Mouse (Mus musculus): ENCODE results near the gene Il10rb.
"Not testable (repeated sequence)": the region's sequence is repeated elsewhere in the genome, so short reads cannot be mapped to it uniquely, and the experiment has no call there.

Il10rb gene

DNA sequence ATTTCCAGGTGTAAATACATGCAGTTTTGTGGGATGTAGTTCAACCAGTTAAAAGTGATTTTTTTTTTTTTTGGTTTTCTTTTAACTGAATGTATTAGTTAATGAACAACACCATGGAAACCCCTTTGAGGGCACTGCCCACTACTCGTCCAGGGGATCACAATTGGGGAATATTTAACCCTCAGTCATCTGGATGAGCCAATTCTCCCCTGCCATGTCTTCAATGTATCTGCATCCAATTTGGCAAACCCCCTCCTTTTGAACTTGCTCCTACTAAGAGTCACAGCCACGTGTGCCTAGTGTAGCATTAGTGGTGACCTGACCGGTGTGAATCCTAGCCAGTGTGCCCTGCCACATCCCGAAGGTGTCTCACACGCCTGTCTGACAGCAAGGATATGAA lies 12.6 kb downstream of the Il10rb start:
- no peak for DNase-seq

GRCm38 (mm10) chr16:91425816-91426215 lies 19.9 kb downstream of the Il10rb start:
- DNase-seq, result no peak

DNA sequence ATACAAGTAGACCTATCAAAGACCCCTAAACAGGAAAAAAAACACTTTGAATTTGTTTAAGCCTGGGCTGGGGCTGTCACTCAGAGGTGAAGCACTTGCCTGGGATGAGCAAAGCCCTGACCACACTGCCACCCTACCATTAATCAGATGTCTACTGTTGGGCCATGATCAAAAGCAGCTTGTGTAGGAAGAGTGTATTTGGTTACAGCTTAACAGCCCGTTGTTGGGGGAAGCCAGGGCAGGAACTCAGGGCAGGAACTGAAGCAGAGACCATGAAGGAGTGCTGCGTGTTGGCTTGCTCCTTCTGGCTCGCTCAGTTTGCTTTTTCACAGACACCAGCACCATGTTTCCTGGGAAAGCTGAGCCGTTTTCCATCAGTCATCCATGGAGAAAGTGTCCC lies 20.6 kb downstream of the Il10rb start:
- DNase-seq, result no peak

DNA sequence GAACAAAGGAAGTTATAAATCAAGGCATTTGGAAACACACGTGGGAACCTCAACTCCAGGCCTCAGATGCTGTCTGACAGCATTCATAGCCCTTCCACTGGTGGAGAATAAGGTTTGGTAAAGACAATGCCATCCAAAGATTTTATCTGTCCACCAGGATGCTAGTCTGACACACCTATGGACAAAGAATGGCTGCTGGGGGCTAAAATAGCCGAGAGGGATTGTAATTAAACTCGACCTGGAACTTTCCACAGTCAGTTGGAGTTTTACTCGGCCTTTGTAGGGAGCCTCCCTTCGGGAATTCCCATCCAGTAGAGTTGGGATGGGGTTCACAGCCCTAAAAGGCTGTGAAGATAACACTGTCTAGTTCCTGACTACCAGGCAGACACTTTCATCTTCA lies 21.5 kb downstream of the Il10rb start:
- DNase-seq, result no peak

DNA sequence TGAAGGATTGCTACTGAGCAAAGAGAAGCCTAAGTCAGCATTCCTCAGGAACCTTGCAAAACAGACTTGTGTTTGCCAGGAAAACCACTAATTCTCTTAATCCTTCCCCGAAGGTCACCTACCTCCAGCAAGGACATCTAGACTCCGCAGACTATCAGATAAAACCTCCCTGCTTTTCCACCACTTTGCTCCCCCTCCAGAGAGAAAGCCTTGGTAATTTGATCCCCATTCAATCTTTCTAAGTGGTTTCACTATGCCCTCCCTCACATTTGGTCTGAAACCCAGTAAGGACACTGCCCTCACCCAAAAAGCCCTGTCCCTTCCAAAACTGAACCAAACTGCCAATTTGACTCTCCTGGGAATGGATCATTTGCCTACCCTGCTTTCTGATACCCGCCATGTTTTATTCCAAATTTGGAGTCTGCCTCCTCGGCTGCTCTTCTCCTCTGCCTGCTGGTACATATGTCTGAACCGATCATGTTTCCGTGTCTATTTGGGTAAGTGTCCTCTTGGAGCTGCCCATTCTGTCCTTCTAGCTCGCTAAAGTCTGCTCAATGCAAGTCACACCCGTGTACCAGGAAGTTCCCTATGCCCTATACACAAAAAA lies 22.4 kb downstream of the Il10rb start:
- DNase-seq, result no peak

GRCm38 (mm10) chr16:91432720-91433328 lies 26.9 kb downstream of the Il10rb start:
- DNase-seq, result no peak

GRCm38 (mm10) chr16:91433329-91433933 lies 27.5 kb downstream of the Il10rb start:
- no peak for DNase-seq

- no peak for DNase-seq
These were observed 28.2 kb downstream of the Il10rb start for GRCm38 (mm10) chr16:91434119-91434518.

DNA sequence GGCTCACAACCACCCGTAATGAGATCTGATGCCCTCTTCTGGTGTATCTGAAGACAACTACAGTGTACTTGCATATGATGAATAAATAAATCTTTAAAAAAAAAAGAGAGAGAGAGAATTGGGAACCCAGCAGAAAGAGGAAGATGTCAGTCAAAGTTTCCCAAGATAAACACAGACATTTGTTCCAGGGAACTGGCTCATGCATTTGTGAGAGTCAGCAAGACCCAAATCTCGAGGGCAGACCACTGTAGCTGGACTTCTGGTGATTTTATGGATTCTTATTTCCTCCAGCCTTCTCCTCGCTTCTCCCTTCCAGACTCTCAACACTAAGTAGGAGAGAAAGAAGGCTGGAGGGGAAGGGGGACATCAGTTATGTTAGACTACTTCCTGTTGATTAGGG lies 32.1 kb downstream of the Il10rb start:
- no peak for DNase-seq

- not testable (repeated sequence) for DNase-seq
These were observed 32.6 kb downstream of the Il10rb start for GRCm38 (mm10) chr16:91438599-91438998.

- DNase-seq, result no peak
These were observed 35.4 kb downstream of the Il10rb start for GRCm38 (mm10) chr16:91441366-91441765.

DNA sequence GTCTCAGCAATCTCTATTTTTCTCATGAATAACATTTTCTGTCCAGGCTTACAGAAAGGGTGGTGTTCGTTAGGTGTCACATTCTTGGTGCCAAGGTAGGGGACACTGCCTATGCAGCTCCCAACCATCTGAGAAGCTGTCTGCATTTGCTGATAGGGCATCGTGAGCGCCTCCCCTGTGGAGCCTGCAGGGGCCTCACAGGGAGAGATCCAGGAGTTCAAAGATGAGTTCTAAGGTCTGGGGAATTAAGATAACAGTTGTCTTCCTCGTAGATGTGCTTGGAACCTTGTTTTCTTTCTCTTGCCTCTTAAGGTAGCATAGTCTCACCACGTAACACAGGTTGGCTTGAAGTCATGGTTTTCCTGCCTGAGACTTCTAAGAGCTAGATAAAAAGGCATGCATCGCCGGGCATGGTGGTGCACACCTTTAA lies 35.9 kb downstream of the Il10rb start:
- no peak for DNase-seq

DNA sequence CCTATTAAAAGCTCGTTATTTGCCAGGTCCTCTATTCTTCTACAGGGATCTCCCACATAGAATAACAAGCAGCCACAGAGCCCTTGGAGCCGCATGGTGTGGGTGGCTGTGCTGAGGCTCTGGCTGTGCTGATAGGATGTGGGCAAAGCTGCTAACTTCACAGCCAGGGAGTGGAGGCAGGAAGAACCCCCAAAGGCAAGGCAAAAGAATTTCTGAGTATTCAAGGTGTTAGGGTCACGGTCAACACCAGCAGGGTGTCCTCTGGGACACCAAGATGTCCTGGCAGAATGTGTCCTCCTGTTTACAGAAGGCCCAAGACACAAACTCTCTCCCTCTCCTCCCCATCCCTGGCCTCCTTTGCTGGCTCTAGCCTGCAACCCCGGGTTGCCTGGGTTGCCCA lies 36.5 kb downstream of the Il10rb start:
- DNase-seq, result no peak

- no peak for DNase-seq
These were observed 37.2 kb downstream of the Il10rb start for GRCm38 (mm10) chr16:91443211-91443611.

DNA sequence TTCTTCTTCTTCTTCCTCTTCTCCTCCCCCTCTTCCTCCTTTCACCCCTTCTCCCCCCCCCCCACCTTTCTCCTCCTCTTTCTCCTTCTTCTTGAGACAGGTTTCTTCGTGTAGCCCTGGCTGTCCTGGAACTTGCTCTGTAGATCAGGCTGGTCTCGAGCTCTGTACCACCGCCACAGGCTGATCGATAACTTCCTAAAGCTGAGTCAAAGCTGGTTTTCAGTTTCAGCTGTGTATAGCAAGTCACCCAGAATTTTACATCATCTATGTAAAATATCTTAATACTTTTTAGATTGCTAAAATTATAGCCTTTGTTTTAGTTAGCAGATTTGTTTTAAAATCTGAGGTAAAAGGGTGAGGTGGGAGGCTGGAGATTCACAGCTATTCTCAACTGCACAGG lies 38.9 kb downstream of the Il10rb start:
- no peak for DNase-seq

DNA sequence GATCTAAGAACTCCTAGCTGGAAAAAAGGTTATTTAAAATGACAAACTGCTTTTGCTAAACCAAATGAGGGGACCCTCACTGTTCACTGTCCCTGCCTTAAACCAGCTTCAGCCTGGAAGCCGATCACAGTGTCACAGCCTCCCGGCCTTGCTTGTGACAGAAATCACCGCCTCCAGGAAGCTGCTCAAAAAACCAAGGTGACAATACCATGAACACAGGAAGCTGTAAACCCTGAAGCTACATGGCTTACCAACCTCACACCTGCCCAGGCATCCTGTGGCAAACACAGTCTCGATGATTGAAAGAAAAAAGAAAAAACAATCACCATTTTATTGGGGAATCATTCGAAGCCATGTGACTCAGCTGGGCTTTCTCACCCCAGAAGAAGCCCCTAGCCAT lies 39.6 kb downstream of the Il10rb start:
- DNase-seq, result no peak

GRCm38 (mm10) chr16:91446778-91447511 lies 41.0 kb downstream of the Il10rb start:
- no peak for DNase-seq

- DNase-seq, result no peak
These were observed 41.5 kb downstream of the Il10rb start for GRCm38 (mm10) chr16:91447512-91447900.

DNA sequence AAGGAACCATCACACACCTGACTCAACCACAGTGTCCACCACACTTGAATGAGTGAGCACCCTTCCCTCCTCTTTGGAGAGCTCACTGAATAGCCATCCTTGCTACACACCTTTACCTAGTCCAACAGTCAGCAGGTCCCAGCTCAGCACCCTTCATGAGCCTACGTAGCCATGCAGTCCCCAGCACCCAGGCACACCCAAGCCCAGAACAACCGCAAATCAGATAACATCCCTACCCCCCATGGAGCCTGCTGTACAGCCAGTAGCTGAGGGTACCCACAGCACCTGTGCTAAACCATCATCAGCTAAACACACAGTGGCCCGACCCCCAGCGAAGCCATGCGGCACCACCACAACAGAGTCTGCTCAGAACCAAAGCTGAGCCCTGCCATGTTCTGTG lies 42.1 kb downstream of the Il10rb start:
- DNase-seq, result no peak

GRCm38 (mm10) chr16:91448895-91449294 lies 42.9 kb downstream of the Il10rb start:
- no peak for DNase-seq

GRCm38 (mm10) chr16:91450137-91451064 lies 44.4 kb downstream of the Il10rb start:
- DNase-seq, result no peak

DNA sequence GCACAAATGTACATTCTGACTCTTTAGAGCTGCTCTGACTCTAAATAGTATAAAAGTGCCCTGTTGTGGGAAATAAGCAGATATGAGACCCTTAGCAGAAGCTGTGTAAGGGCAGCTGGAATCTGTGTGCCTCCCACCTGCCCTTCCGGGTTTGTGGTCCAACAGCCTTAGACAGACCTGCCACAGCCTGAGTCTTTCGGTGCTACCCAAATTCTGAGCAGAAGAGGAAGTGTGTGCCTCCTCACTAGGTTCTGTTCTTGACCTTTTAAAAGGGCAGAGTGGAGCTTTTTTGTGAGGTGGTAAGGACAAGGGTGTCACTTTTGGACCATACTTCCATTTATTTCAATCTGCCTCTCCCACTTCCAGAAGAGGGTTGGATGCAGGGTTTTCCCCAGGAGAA lies 46.0 kb downstream of the Il10rb start:
- DNase-seq, result no peak

DNA sequence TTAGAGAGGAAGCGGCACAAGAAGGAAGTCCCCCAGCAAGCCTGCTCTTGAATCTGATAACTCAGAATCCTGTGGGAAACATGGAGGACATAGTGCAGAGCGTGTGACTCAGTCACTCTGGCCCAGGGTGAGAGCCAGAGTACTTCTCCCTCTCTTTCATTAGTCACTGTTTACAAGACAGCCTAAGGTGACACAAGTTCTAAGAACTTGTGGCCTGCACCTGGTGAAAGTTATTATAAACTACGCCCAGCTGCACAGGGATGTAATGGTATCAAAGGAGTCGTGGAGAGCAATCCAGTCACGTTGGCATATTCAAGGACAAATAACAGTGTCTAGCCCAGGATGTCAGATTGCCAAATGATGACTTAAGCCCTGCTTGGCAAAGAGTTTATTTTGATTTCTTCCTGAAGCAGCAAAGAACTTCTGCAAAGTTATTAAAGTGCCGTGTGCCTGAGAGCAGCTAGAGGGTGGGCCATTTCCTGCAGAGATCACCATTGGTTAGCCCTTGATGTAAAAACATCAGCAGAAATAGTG lies 46.5 kb downstream of the Il10rb start:
- DNase-seq, result no peak

Data from cerebellum, adult 8-10 months (tissue).